Comparison of ENCODE assay signal across 25 mouse cellular contexts in genomic region chr4:48581993-48582392, GRCm38 (mm10). TPM values are rescaled to one million over a fixed set of nuclear protein-coding genes. Genes with fewer than 3 reads are reported as not detected.
DNase-seq lines count a peak whose midpoint lies in the region; ATAC-seq and TF ChIP-seq lines count a peak whose summit lies in the region.
"Had no signal": no experiment of that assay in that cellular context is flagged by ENCODE, and none has a peak within 500 bp of the region (broad histone marks: within the 10 kb centered on the region; RNA-seq: fewer than 3 reads in every experiment).

No protein-coding gene starts in this region.

- H3K9ac ChIP-seq in forebrain, embryonic 11.5 days (ENCODE audit: low read length): no peak overlapping the region
- no peak overlapping the region for H3K9ac ChIP-seq in forebrain, embryonic 13.5 days
- H3K9ac ChIP-seq in midbrain, embryonic 12.5 days (replicated peaks): no peak overlapping the region
- H3K9ac ChIP-seq: embryonic facial prominence, embryonic 12.5 days; embryonic facial prominence, embryonic 15.5 days; forebrain, postnatal 0 days; hindbrain, embryonic 12.5 days; hindbrain, embryonic 15.5 days had no signal

- H3K4me2 ChIP-seq in forebrain, embryonic 11.5 days (ENCODE audit: low read depth, low read length, severe bottlenecking): no peak overlapping the region
- no peak overlapping the region for H3K4me2 ChIP-seq in forebrain, embryonic 13.5 days
- H3K4me2 ChIP-seq in midbrain, embryonic 12.5 days (replicated peaks): no peak overlapping the region
- H3K4me2 ChIP-seq: embryonic facial prominence, embryonic 12.5 days; embryonic facial prominence, embryonic 15.5 days; heart, embryonic 11.5 days; hindbrain, embryonic 12.5 days; hindbrain, embryonic 15.5 days had no signal

- peaks cover 10% of the 10 kb centered on the region; the same call in 1 of the 2 replicates for H3K4me1 ChIP-seq in forebrain, embryonic 11.5 days (replicated peaks; ENCODE audit: control insufficient read depth, insufficient read depth, low read length)
- peaks cover 40% of the 10 kb centered on the region for H3K4me1 ChIP-seq in forebrain, embryonic 13.5 days
- H3K4me1 ChIP-seq in midbrain, embryonic 12.5 days: peaks cover 25% of the 10 kb centered on the region
- peaks cover 45% of the 10 kb centered on the region for H3K4me1 ChIP-seq in midbrain, embryonic 10.5 days
- peaks cover 8% of the 10 kb centered on the region for H3K4me1 ChIP-seq in testis, adult 2 months (ENCODE audit: control insufficient read depth, insufficient read depth, low read length)
- H3K4me1 ChIP-seq: embryonic facial prominence, embryonic 12.5 days had no signal

- no peaks in the 10 kb centered on the region for H3K27me3 ChIP-seq in forebrain, embryonic 11.5 days (ENCODE audit: control insufficient read depth, insufficient read depth, low read length)
- H3K27me3 ChIP-seq in forebrain, embryonic 13.5 days: no peaks in the 10 kb centered on the region
- H3K27me3 ChIP-seq in midbrain, embryonic 12.5 days: no peaks in the 10 kb centered on the region
- H3K27me3 ChIP-seq in midbrain, embryonic 10.5 days (ENCODE audit: low read depth, poor library complexity, severe bottlenecking): no peaks in the 10 kb centered on the region
- H3K27me3 ChIP-seq in testis, adult 2 months (ENCODE audit: control insufficient read depth, insufficient read depth, low read length): no peaks in the 10 kb centered on the region
- H3K27me3 ChIP-seq: CH12.LX; embryonic facial prominence, embryonic 12.5 days; embryonic facial prominence, embryonic 15.5 days; hindbrain, embryonic 12.5 days; hindbrain, embryonic 15.5 days; Patski had no signal

- no peak for ATAC-seq in forebrain, embryonic 11.5 days (replicated peaks; ENCODE audit: low FRiP score)
- ATAC-seq in forebrain, embryonic 13.5 days: no peak
- ATAC-seq in midbrain, embryonic 12.5 days (ENCODE audit: low FRiP score, low read depth): no peak
- ATAC-seq: forebrain, postnatal 0 days; Patski had no signal

- TF ChIP-seq POLR2A in testis, adult 2 months (IDR thresholded peaks at IDR 0.05; ENCODE audit: control insufficient read depth, low read depth, low read length): no peak

- 42% methylated on average over 2 of the region's 3 CpGs for WGBS in forebrain, embryonic 11.5 days
- WGBS in forebrain, embryonic 13.5 days: 20% methylated on average over 3 of the region's 3 CpGs
- WGBS in midbrain, embryonic 12.5 days: 63% methylated on average over 2 of the region's 3 CpGs
- 80% methylated on average over 2 of the region's 3 CpGs for WGBS in midbrain, embryonic 10.5 days

- H3K9me3 ChIP-seq in forebrain, embryonic 11.5 days (ENCODE audit: control insufficient read depth, low read length): no peaks in the 10 kb centered on the region
- H3K9me3 ChIP-seq in forebrain, embryonic 13.5 days (replicated peaks): no peaks in the 10 kb centered on the region
- no peaks in the 10 kb centered on the region for H3K9me3 ChIP-seq in midbrain, embryonic 12.5 days
- no peaks in the 10 kb centered on the region for H3K9me3 ChIP-seq in midbrain, embryonic 10.5 days (replicated peaks)
- H3K9me3 ChIP-seq: embryonic facial prominence, embryonic 12.5 days; embryonic facial prominence, embryonic 15.5 days; hindbrain, embryonic 12.5 days; hindbrain, embryonic 15.5 days had no signal

- TF ChIP-seq CTCF in testis, adult 2 months (IDR thresholded peaks at IDR 0.05; ENCODE audit: control insufficient read depth, insufficient read depth, insufficient replicate concordance, low read depth, low read length): no peak

- H3K36me3 ChIP-seq in forebrain, embryonic 11.5 days (ENCODE audit: control insufficient read depth, insufficient read depth, low read length): no peaks in the 10 kb centered on the region
- no peaks in the 10 kb centered on the region for H3K36me3 ChIP-seq in forebrain, embryonic 13.5 days (ENCODE audit: poor library complexity, severe bottlenecking)
- no peaks in the 10 kb centered on the region for H3K36me3 ChIP-seq in midbrain, embryonic 12.5 days
- no peaks in the 10 kb centered on the region for H3K36me3 ChIP-seq in midbrain, embryonic 10.5 days
- H3K36me3 ChIP-seq in testis, adult 2 months (ENCODE audit: control insufficient read depth, insufficient read depth, low read length): no peaks in the 10 kb centered on the region
- H3K36me3 ChIP-seq: embryonic facial prominence, embryonic 12.5 days; embryonic facial prominence, embryonic 15.5 days; G1E; hindbrain, embryonic 12.5 days; hindbrain, embryonic 15.5 days had no signal

- H3K27ac ChIP-seq in forebrain, embryonic 11.5 days (ENCODE audit: low read depth, low read length): no peak overlapping the region
- no peak overlapping the region for H3K27ac ChIP-seq in forebrain, embryonic 13.5 days
- H3K27ac ChIP-seq in midbrain, embryonic 12.5 days (replicated peaks): peak overlapping the region; percentile 40
- H3K27ac ChIP-seq in midbrain, embryonic 10.5 days (replicated peaks): no peak overlapping the region
- no peak overlapping the region for H3K27ac ChIP-seq in testis, adult 2 months (ENCODE audit: control insufficient read depth, insufficient read depth, low read depth, low read length)
- H3K27ac ChIP-seq: embryonic facial prominence, embryonic 12.5 days; embryonic facial prominence, embryonic 15.5 days; gastrocnemius, adult 2 months; hindbrain, embryonic 15.5 days had no signal

- H3K4me3 ChIP-seq in forebrain, embryonic 11.5 days (ENCODE audit: low read depth, low read length): no peak overlapping the region
- no peak overlapping the region for H3K4me3 ChIP-seq in forebrain, embryonic 13.5 days
- no peak overlapping the region for H3K4me3 ChIP-seq in midbrain, embryonic 12.5 days
- H3K4me3 ChIP-seq in midbrain, embryonic 10.5 days: no peak overlapping the region
- H3K4me3 ChIP-seq in testis, adult 2 months (ENCODE audit: control insufficient read depth, low read depth, low read length): peak overlapping the region; percentile 7; the same call in 1 of the 2 replicates
- H3K4me3 ChIP-seq: embryonic facial prominence, embryonic 12.5 days; embryonic facial prominence, embryonic 15.5 days; gastrocnemius, adult 2 months; hindbrain, embryonic 12.5 days; hindbrain, embryonic 15.5 days had no signal

- DNase-seq in forebrain, embryonic 11.5 days (ENCODE audit: low spot score): peak; percentile 54
- DNase-seq in midbrain, embryonic 10.5 days (ENCODE audit: low spot score): no peak
- DNase-seq in testis, postnatal 14 days (ENCODE audit: low spot score): no peak
- DNase-seq: adrenal gland, postnatal 10 days; adrenal gland, postnatal 36 days; B cell, adult 2 months; cerebellum, adult 11 months; cerebellum, adult 2 months; cerebellum, adult 9-11 months; cerebellum, postnatal 25 days; forebrain, postnatal 0 days; gastrocnemius, adult 2 months; gastrocnemius, postnatal 14 days; heart, adult 11 months had no signal

RNA-seq across cellular contexts. Expression of gene Tmeff1, which starts 3.0 kb away (rescaled TPM):
- polyA plus RNA-seq in forebrain, embryonic 11.5 days (2014; fragmentation: Nextera tagmentation; extraction: Ambion mirVana): 124 and 138 TPM in 2 replicates
- polyA plus RNA-seq in forebrain, embryonic 13.5 days (2015; fragmentation: Nextera tagmentation; extraction: Ambion mirVana): 76.9 and 117 TPM in 2 replicates
- 268 and 311 TPM in 2 replicates for polyA plus RNA-seq in midbrain, embryonic 12.5 days (2016; fragmentation: Nextera tagmentation; extraction: Ambion mirVana)
- polyA plus RNA-seq in midbrain, embryonic 10.5 days (2016; fragmentation: Nextera tagmentation; extraction: Ambion mirVana): 90.3 and 136 TPM in 2 replicates
- 32.4 and 39.8 TPM in 2 replicates for polyA plus RNA-seq in testis, adult 2 months (2012; rRNA removed)
- polyA plus RNA-seq: G1E had no signal

RNA-seq across cellular contexts. Expression of gene Msantd3, which starts 42.3 kb away (rescaled TPM):
- 64.0 and 65.2 TPM in 2 replicates for polyA plus RNA-seq in forebrain, embryonic 11.5 days (2014; fragmentation: Nextera tagmentation; extraction: Ambion mirVana)
- polyA plus RNA-seq in forebrain, embryonic 13.5 days (2015; fragmentation: Nextera tagmentation; extraction: Ambion mirVana): 50.2 and 52.2 TPM in 2 replicates
- polyA plus RNA-seq in midbrain, embryonic 12.5 days (2016; fragmentation: Nextera tagmentation; extraction: Ambion mirVana): 65.5 and 68.0 TPM in 2 replicates
- polyA plus RNA-seq in midbrain, embryonic 10.5 days (2016; fragmentation: Nextera tagmentation; extraction: Ambion mirVana): 69.1 and 71.2 TPM in 2 replicates
- polyA plus RNA-seq in testis, adult 2 months (2012; rRNA removed): 4.3 and 6.0 TPM in 2 replicates
- polyA plus RNA-seq: G1E had no signal
